Mouse (Mus musculus) frontal cortex, adult 2 months (tissue): ENCODE measurements at regions not wholly inside any gene's neighbourhood (a gene's known extent, or its start where the extent isn't known, plus 50 kb on each side); places are given as distances from the start of the nearest gene placed in this dataset.
A peak's percentile ranks its signal among the peaks of the same experiment; 100 is the strongest.

Experiments used
- DNase-seq, 2 experiments: peaks; one replicate each; pipeline ENCODE4 v3.0.0; 2022; ENCODE audit warnings: low spot score in 1 of 2; ENCODE audit errors: extremely low spot score in 1 of 2

DNA sequence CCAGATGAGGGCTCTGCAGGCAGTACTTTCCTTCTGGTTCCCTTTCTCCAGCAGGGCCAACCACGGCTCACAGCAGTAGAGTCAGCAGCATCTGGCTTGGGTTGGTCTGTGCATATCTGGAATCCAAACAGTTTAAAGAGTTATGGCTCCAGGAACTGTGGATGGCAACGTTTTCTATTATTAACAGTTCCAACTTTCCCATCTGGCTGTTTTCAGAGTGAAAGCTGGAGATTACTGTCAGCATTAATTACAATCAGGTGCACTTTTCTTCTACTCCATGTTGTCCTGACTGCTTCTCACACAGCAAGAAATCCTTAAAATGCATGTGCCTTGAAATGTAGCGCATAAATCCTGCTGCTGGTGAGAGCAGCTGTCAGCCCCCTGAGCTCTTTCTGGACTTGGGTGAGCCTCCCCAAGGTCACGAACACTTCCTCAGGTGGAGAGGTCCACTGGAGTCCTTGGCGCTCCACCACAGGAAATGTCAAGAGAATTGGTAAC lies 250.6 kb upstream of the Gli3 start:
- peak in 1 of 2 experiments; percentile 2 for DNase-seq

GRCm38 (mm10) chr13:15221322-15221721 lies 241.7 kb upstream of the Gli3 start:
- DNase-seq, result no peak

- no peak for DNase-seq
Observed at GRCm38 (mm10) chr13:15227641-15228040, 235.4 kb upstream of the Gli3 start.
